Mouse (Mus musculus) ES-Bruce4 (cell line): ENCODE measurements at regions not wholly inside any gene's neighbourhood (a gene's known extent, or its start where the extent isn't known, plus 50 kb on each side); places are given as distances from the start of the nearest gene placed in this dataset.

Experiments used
- CTCF ChIP-seq: IDR thresholded peaks from one replicate; pipeline ENCODE4 v1.8.1; 2011; ENCODE audit warnings: low read depth, low read length
- POLR2A ChIP-seq: IDR thresholded peaks from one replicate; pipeline ENCODE4 v1.8.1; 2011; ENCODE audit warnings: low read length; ENCODE audit not compliant: insufficient read depth

DNA sequence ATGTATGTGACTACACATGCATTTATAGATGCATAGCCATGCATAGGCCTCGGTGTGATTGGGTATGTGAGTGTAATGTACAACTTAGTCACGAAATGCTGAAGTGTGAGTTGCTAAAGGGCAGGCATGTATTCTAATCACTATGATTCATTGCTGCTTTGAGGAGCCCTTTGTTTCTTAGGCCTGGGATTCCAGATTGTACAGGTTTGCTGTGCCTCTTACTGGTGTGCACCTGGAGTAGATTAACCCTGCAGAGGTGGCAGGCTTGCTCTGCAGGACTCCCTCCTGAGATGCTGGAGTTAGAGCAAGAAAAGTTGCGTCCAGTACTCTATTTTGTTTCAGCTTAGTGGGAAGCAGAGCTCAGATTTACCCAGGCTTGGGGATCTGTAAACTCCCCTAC, 141.1 kb downstream of the Cmpk2 start:
- TF ChIP-seq CTCF (no peak), POLR2A (no peak)
